Mouse (Mus musculus): ENCODE measurements around the gene Fgf4. TPM values are rescaled to one million over a fixed set of nuclear protein-coding genes. Genes with fewer than 3 reads are reported as not detected.

Gene Fgf4
- polyA plus RNA-seq, 1 experiment from 2014 or later, result not detected

GRCm38 (mm10) chr7:144912897-144913296 is 65.7 kb downstream of the Fgf4 start:
- Histone ChIP-seq H3K4me3 (ENCODE audit: low read length) (no peak overlapping the region), H3K36me3 (ENCODE audit: control insufficient read depth, insufficient read depth, low read length) (peaks cover 5% of the 10 kb centered on the region; the same call in 1 of the 2 replicates), H3K4me1 (ENCODE audit: control insufficient read depth, insufficient read depth, low read length) (peaks cover 8% of the 10 kb centered on the region), H3K27me3 (ENCODE audit: control insufficient read depth, insufficient read depth, low read length) (no peaks in the 10 kb centered on the region), H3K9ac (ENCODE audit: low read depth, low read length) (no peak overlapping the region), H3K27ac (ENCODE audit: low read depth, low read length) (no peak overlapping the region), H3K4me2 (replicated peaks; ENCODE audit: low read depth, low read length) (no peak overlapping the region), H3K9me3 (ENCODE audit: control insufficient read depth, low read length) (no peaks in the 10 kb centered on the region)
- 80% methylated on average over 4 of the region's 4 CpGs for WGBS
- ATAC-seq (ENCODE audit: low FRiP score, low TSS enrichment), result no peak

GRCm38 (mm10) chr7:144914296-144914947 is 67.3 kb downstream of the Fgf4 start:
- H3K4me1 ChIP-seq (ENCODE audit: control insufficient read depth, insufficient read depth, low read length), result peaks cover 8% of the 10 kb centered on the region
- H3K9me3 ChIP-seq (ENCODE audit: control insufficient read depth, low read length), result no peaks in the 10 kb centered on the region
- peak overlapping the region; percentile 75; the same call in 1 of the 2 replicates for H3K9ac ChIP-seq (ENCODE audit: low read depth, low read length)
- no peak overlapping the region for H3K27ac ChIP-seq (ENCODE audit: low read depth, low read length)
- H3K4me2 ChIP-seq (replicated peaks; ENCODE audit: low read depth, low read length), result peak overlapping the region; percentile 43
- peak overlapping the region; percentile 65 for H3K4me3 ChIP-seq (ENCODE audit: low read length)
- H3K36me3 ChIP-seq (ENCODE audit: control insufficient read depth, insufficient read depth, low read length), result peaks cover 16% of the 10 kb centered on the region; the same call in 1 of the 2 replicates
- peak; percentile 93 for ATAC-seq (ENCODE audit: low FRiP score, low TSS enrichment)
- no peaks in the 10 kb centered on the region for H3K27me3 ChIP-seq (ENCODE audit: control insufficient read depth, insufficient read depth, low read length)
- 6% methylated on average over 17 of the region's 17 CpGs for WGBS

Other genes starting within 250 kb of the Fgf4 start
- 24.7 and 48.8 TPM in 2 replicates for gene Ano1, start 95.4 kb upstream of the Fgf4 start, polyA plus RNA-seq (2014; fragmentation: Nextera tagmentation; extraction: Ambion mirVana)
- 0.18 and 0.70 TPM in 2 replicates for gene Fgf3, start 9.3 kb upstream of the Fgf4 start, polyA plus RNA-seq (2014; fragmentation: Nextera tagmentation; extraction: Ambion mirVana)
- 2.2 and 2.5 TPM in 2 replicates for gene Fgf15, start 49.2 kb downstream of the Fgf4 start, polyA plus RNA-seq (2014; fragmentation: Nextera tagmentation; extraction: Ambion mirVana)
- 19.2 and 20.3 TPM in 2 replicates for gene LTO1, start 67.7 kb downstream of the Fgf4 start, polyA plus RNA-seq (2014; fragmentation: Nextera tagmentation; extraction: Ambion mirVana)
- 231 and 315 TPM in 2 replicates for gene Ccnd1, start 92.6 kb downstream of the Fgf4 start, polyA plus RNA-seq (2014; fragmentation: Nextera tagmentation; extraction: Ambion mirVana)